28 mouse cellular contexts compared by ENCODE assay signal in genomic region chr19:38744546-38744945, GRCm38 (mm10).
DNase-seq lines count a peak whose midpoint lies in the region; ATAC-seq and TF ChIP-seq lines count a peak whose summit lies in the region.
"Had no signal": no experiment of that assay in that cellular context is flagged by ENCODE, and none has a peak within 500 bp of the region (broad histone marks: within the 10 kb centered on the region; RNA-seq: fewer than 3 reads in every experiment).

No protein-coding gene starts in this region.

- TF ChIP-seq EP300 in liver, postnatal 0 days (IDR thresholded peaks at IDR 0.05; ENCODE audit: low read depth): no peak

- no peaks in the 10 kb centered on the region for H3K9me3 ChIP-seq in liver, postnatal 0 days (ENCODE audit: low read length)
- H3K9me3 ChIP-seq in liver, embryonic 12.5 days (replicated peaks): no peaks in the 10 kb centered on the region
- H3K9me3 ChIP-seq in embryonic facial prominence, embryonic 14.5 days (ENCODE audit: control insufficient read depth, low read length): no peaks in the 10 kb centered on the region
- H3K9me3 ChIP-seq in forebrain, embryonic 10.5 days: no peaks in the 10 kb centered on the region
- H3K9me3 ChIP-seq: liver, embryonic 15.5 days; lung, embryonic 15.5 days had no signal

- H3K36me3 ChIP-seq in liver, postnatal 0 days (replicated peaks; ENCODE audit: insufficient read depth, low read length): no peaks in the 10 kb centered on the region
- H3K36me3 ChIP-seq in liver, embryonic 12.5 days: no peaks in the 10 kb centered on the region
- no peaks in the 10 kb centered on the region for H3K36me3 ChIP-seq in embryonic facial prominence, embryonic 14.5 days (ENCODE audit: control insufficient read depth, insufficient read depth, low read length)
- no peaks in the 10 kb centered on the region for H3K36me3 ChIP-seq in forebrain, embryonic 10.5 days (replicated peaks)
- H3K36me3 ChIP-seq: liver, embryonic 15.5 days; lung, embryonic 15.5 days had no signal

- 79% methylated on average over 8 of the region's 8 CpGs for WGBS in liver, postnatal 0 days (ENCODE audit: insufficient replicate concordance)
- 82% methylated on average over 8 of the region's 8 CpGs for WGBS in liver, embryonic 12.5 days (ENCODE audit: insufficient replicate concordance)
- WGBS in embryonic facial prominence, embryonic 14.5 days: 50% methylated on average over 8 of the region's 8 CpGs
- WGBS in forebrain, embryonic 10.5 days: 88% methylated on average over 8 of the region's 8 CpGs

- H3K27ac ChIP-seq in liver, postnatal 0 days (ENCODE audit: low read depth): no peak overlapping the region
- H3K27ac ChIP-seq in liver, embryonic 12.5 days: no peak overlapping the region
- no peak overlapping the region for H3K27ac ChIP-seq in embryonic facial prominence, embryonic 14.5 days (replicated peaks; ENCODE audit: low read depth, low read length)
- H3K27ac ChIP-seq in forebrain, embryonic 10.5 days: no peak overlapping the region
- H3K27ac ChIP-seq: hindbrain, embryonic 14.5 days; liver, embryonic 15.5 days; lung, embryonic 15.5 days; stomach, postnatal 0 days had no signal

- DNase-seq in embryo, embryonic 10 days (ENCODE audit: low spot score): peak; percentile 23
- no peak for DNase-seq in embryo, embryonic 9.5 days (ENCODE audit: extremely low spot score)
- DNase-seq in liver, postnatal 0 days: peak; percentile 2
- peak; percentile 56 for DNase-seq in embryonic facial prominence, embryonic 14.5 days (ENCODE audit: low spot score)
- DNase-seq in mesoderm, embryonic 11.5 days (ENCODE audit: low read depth, low spot score): peak; percentile 55
- DNase-seq in adrenal gland, postnatal 36 days: no peak
- no peak for DNase-seq in forebrain, embryonic 10.5 days (ENCODE audit: extremely low spot score, low spot score)
- DNase-seq: adrenal gland, postnatal 10 days; cerebellum, adult 11-12 months; cerebellum, adult 9-11 months; gastrocnemius, postnatal 14 days; heart, postnatal 36 days; kidney, adult 9 months; kidney, postnatal 25 days; liver; lung, postnatal 36 days; midbrain, embryonic 14.5 days; thymus, adult 18-20 months; thymus, postnatal 25 days had no signal

- no peak for TF ChIP-seq CTCF in liver, postnatal 0 days (IDR thresholded peaks at IDR 0.05; ENCODE audit: low read depth)

- no peaks in the 10 kb centered on the region for H3K4me1 ChIP-seq in liver, postnatal 0 days (ENCODE audit: insufficient read depth)
- H3K4me1 ChIP-seq in liver, embryonic 12.5 days: no peaks in the 10 kb centered on the region
- peaks cover 26% of the 10 kb centered on the region for H3K4me1 ChIP-seq in embryonic facial prominence, embryonic 14.5 days (ENCODE audit: control insufficient read depth, insufficient read depth, low read length)
- H3K4me1 ChIP-seq in forebrain, embryonic 10.5 days: peaks cover 5% of the 10 kb centered on the region
- H3K4me1 ChIP-seq: liver, embryonic 15.5 days; lung, embryonic 15.5 days had no signal

- no peak overlapping the region for H3K4me2 ChIP-seq in liver, postnatal 0 days (ENCODE audit: low read depth, low read length)
- no peak overlapping the region for H3K4me2 ChIP-seq in liver, embryonic 12.5 days
- H3K4me2 ChIP-seq in embryonic facial prominence, embryonic 14.5 days (ENCODE audit: low read depth, low read length): no peak overlapping the region
- H3K4me2 ChIP-seq: heart, embryonic 11.5 days; hindbrain, embryonic 14.5 days; liver, embryonic 15.5 days; lung, embryonic 15.5 days had no signal

- no peak overlapping the region for H3K9ac ChIP-seq in liver, postnatal 0 days (replicated peaks)
- no peak overlapping the region for H3K9ac ChIP-seq in liver, embryonic 12.5 days
- no peak overlapping the region for H3K9ac ChIP-seq in embryonic facial prominence, embryonic 14.5 days (ENCODE audit: low read depth, low read length)
- H3K9ac ChIP-seq: hindbrain, embryonic 14.5 days; liver, embryonic 15.5 days; lung, embryonic 15.5 days had no signal

- no peak overlapping the region for H3K4me3 ChIP-seq in liver, postnatal 0 days (ENCODE audit: low read depth, low read length)
- H3K4me3 ChIP-seq in liver, embryonic 12.5 days: no peak overlapping the region
- no peak overlapping the region for H3K4me3 ChIP-seq in embryonic facial prominence, embryonic 14.5 days (ENCODE audit: low read depth, low read length)
- H3K4me3 ChIP-seq in forebrain, embryonic 10.5 days: no peak overlapping the region
- H3K4me3 ChIP-seq: liver, embryonic 15.5 days; lung, embryonic 15.5 days had no signal

- ATAC-seq in liver, postnatal 0 days: no peak
- no peak for ATAC-seq in liver, embryonic 12.5 days
- ATAC-seq in embryonic facial prominence, embryonic 14.5 days (ENCODE audit: low read depth): no peak
- ATAC-seq: forebrain, embryonic 16.5 days; intestine, postnatal 0 days; Patski had no signal

- no peaks in the 10 kb centered on the region for H3K27me3 ChIP-seq in liver, postnatal 0 days (ENCODE audit: insufficient read depth, low read length)
- H3K27me3 ChIP-seq in liver, embryonic 12.5 days (replicated peaks): no peaks in the 10 kb centered on the region
- no peaks in the 10 kb centered on the region for H3K27me3 ChIP-seq in embryonic facial prominence, embryonic 14.5 days (replicated peaks; ENCODE audit: control insufficient read depth, insufficient read depth, low read length)
- no peaks in the 10 kb centered on the region for H3K27me3 ChIP-seq in forebrain, embryonic 10.5 days (ENCODE audit: poor library complexity, severe bottlenecking)
- H3K27me3 ChIP-seq: liver, embryonic 15.5 days; lung, embryonic 15.5 days; Patski had no signal

Comparison
In these comparisons a context has a peak if more than half of its experiments do, and no peak if none do; other contexts are left out.
1. DNase-seq: peak in embryo, embryonic 10 days (single experiment), liver, postnatal 0 days (single experiment), embryonic facial prominence, embryonic 14.5 days (single experiment) and mesoderm, embryonic 11.5 days (single experiment); none in embryo, embryonic 9.5 days (single experiment), adrenal gland, postnatal 36 days (0 of 2) and forebrain, embryonic 10.5 days (single experiment).